Mouse (Mus musculus) neural tube, postnatal 0 days (tissue): ENCODE data around the gene Sod2. TPM values are rescaled to one million over a fixed set of nuclear protein-coding genes. Genes with fewer than 3 reads are reported as not detected.

Source experiments
- polyA plus RNA-seq: library from polyadenylated mRNA; unstranded; fragments of >200 nt; fragmentation: Nextera tagmentation; extraction: Ambion mirVana; gene quantifications from 2 replicates; pipeline ENCODE4 v1.2.1, GENCODE M21; 2015

Sod2 gene
- polyA plus RNA-seq: 154 and 159 TPM in 2 replicates

GRCm38 (mm10) chr17:13006546-13006945 is at the start of gene Sod2:
TSS of gene Sod2 (plus strand) at chr17:13006846.

GRCm38 (mm10) chr17:12960331-12960873 is 46.2 kb upstream of the Sod2 start, which contains the start of gene Acat2:
TSS of gene Acat2 (minus strand) at chr17:12960747.

GRCm38 (mm10) chr17:12994069-12994468 is 12.6 kb upstream of the Sod2 start, which contains the start of gene Wtap:
TSS of gene Wtap (minus strand) at chr17:12994169.

GRCm38 (mm10) chr17:13052124-13052813 is 45.6 kb downstream of the Sod2 start, which contains the start of gene Gpr31b:
TSS of gene Gpr31b (minus strand) at chr17:13052296.

GRCm38 (mm10) chr17:13060804-13061203 is 54.2 kb downstream of the Sod2 start, which contains the start of gene Tcp10b:
TSS of gene Tcp10b (plus strand) at chr17:13061104.

Other genes starting within 250 kb of the Sod2 start
- gene Igf2r, start 237.2 kb upstream of the Sod2 start, polyA plus RNA-seq: 4.8 and 5.5 TPM in 2 replicates
- gene Mas1, start 138.7 kb upstream of the Sod2 start, polyA plus RNA-seq: 0.49 and 0.60 TPM in 2 replicates
- gene Mrgprh, start 130.8 kb upstream of the Sod2 start, polyA plus RNA-seq: not detected in 2 replicates
- 0.83 and 1.7 TPM in 2 replicates for gene Pnldc1, start 96.6 kb upstream of the Sod2 start, polyA plus RNA-seq
- 267 and 290 TPM in 2 replicates for gene Tcp1, start 91.1 kb upstream of the Sod2 start, polyA plus RNA-seq
- gene Mrpl18, start 90.5 kb upstream of the Sod2 start, polyA plus RNA-seq: 119 and 136 TPM in 2 replicates
- 0.76 and 0.79 TPM in 2 replicates for gene Acat3, start 66.2 kb upstream of the Sod2 start, polyA plus RNA-seq
- gene Acat2, start 46.1 kb upstream of the Sod2 start, polyA plus RNA-seq: 207 and 228 TPM in 2 replicates
- gene Wtap, start 12.7 kb upstream of the Sod2 start, polyA plus RNA-seq: 103 and 110 TPM in 2 replicates
- gene Gpr31b, start 45.5 kb downstream of the Sod2 start, polyA plus RNA-seq: 0.18 and 0.33 TPM in 2 replicates
- gene Tcp10b, start 54.3 kb downstream of the Sod2 start, polyA plus RNA-seq: 0.52 and 0.55 TPM in 2 replicates
- 0.08 TPM in 1 of 2 replicates, not detected in the other for gene Unc93a, start 125.0 kb downstream of the Sod2 start, polyA plus RNA-seq
- gene Smok2a, start 214.3 kb downstream of the Sod2 start, polyA plus RNA-seq: not detected in 2 replicates
- gene Smok2b, start 223.4 kb downstream of the Sod2 start, polyA plus RNA-seq: not detected in 2 replicates